Mouse (Mus musculus) gastrocnemius, adult 8-10 months (tissue): ENCODE measurements around the gene Trpt1. TPM values are rescaled to one million over a fixed set of nuclear protein-coding genes. Genes with fewer than 3 reads are reported as not detected.
A peak's percentile ranks its signal among the peaks of the same experiment; 100 is the strongest.
"Not testable (repeated sequence)": the region's sequence is repeated elsewhere in the genome, so short reads cannot be mapped to it uniquely, and the experiment has no call there.

Source experiments
- DNase-seq, 2 experiments: peaks; one replicate each; pipeline ENCODE4 v3.0.0; 2022; ENCODE audit warnings: low spot score in 2 of 2
- total RNA-seq, 4 experiments: library from RNA; stranded (reverse); gene quantifications; 2 replicates each; pipeline ENCODE4 v1.2.4; 2022

Trpt1 gene
- total RNA-seq, 4 experiments from 2014 or later: 20.8 to 31.7 (median 23.7) TPM

DNA sequence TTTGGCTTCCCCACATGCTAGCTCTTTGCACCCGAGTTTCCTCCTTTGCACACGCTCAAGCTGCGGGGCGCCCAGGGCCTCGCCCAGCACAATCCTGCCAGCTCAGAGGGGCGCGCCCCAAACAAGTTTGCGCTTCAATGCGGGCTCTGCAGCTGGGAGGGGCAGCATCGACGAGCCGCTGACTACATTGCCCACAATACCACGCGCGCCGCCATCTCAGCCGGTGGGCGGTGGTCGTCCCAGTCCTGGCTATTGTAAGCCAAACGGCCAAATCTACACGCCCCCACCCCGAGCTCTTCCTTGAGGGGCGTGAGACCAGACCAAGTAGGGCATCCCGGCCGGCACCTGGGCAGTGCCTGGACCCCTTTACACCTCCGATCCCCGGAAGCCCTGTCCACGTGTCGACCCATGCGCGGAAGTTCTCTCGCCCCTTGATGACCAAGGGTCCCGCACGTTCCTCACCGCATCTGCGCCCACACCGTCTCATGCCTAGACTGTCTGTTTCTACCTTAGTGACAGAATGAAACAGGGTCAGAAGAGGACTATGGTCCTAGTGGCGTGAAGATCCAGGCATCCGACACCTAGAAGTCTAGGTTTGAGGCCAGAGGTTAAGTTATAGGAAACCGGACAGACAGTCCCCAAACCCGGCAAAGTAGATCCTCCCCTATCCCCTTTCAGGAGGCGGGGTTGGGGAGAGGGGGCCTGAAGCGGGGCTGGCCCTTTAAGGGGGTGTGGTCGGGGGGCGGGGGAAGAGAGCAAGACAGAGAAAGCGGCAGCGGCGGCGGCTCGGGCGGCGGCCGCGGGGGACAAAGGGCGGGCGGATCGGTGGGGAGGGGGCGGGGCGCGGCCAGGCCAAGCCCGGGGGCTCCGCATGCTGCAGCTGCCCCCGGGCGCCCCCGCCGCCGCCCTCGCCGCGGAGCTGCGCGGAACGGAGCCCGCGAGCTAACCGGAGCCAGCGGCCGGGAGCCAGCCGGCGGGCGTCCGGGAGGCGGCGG is 21.4 kb upstream of the Trpt1 start, which contains the start of gene Ppp1r14b:
Ppp1r14b (plus strand) TSS at position 758 of the 995 bp plus-strand sequence.
- DNase-seq: peak; percentile 64 to 70

DNA sequence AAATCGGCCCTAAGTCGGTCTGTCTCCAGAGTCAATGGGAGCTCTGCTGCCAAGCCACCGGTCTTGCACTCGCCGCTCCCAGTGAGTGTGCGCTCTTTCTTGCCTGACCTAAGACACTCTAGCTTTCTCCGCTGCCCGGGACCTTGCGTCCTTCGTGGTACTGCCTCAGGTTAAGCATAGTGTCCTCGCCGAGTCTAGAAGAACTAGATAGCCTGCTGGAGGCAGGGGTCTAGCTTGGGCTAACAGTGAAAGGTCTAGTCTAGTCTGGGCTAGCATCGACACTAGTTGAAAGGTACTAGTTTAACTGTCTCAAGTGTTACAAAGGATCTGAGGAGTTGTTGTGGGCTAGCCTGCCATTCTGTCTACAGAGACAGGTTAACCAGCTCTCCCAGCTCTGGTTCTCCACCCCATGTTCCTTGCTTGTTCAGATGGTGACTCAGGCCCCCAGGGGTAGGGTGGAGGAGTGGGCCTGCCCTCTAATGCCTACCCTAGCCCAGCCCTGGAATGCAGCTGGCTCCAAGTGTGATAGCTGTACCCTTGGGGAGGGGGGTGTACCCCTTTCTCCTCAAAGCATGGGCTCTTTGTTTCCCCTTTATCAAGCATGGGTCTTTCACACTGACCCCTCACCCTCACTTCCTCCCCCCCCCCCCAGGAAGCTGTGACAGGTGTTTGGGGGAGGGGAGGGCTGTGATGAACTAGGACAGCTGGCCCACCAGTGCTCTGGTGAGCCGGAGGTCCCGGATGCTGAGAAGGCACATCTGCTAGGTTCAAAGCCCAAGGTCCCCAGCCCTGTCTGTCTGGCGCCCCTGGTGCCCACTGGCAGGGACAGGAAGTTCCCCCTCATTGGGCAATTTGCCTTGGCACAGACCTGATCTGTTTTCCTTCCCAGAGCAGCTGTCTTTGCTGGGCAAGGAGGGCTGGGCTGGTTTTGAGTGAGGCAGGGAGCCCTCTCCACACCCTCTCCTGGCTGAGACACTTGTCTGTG is 20.1 kb upstream of the Trpt1 start, which contains the start of gene Plcb3:
Plcb3 (minus strand) TSS at position 934 of the 985 bp plus-strand sequence.
- DNase-seq: peak; percentile 73 to 79

DNA sequence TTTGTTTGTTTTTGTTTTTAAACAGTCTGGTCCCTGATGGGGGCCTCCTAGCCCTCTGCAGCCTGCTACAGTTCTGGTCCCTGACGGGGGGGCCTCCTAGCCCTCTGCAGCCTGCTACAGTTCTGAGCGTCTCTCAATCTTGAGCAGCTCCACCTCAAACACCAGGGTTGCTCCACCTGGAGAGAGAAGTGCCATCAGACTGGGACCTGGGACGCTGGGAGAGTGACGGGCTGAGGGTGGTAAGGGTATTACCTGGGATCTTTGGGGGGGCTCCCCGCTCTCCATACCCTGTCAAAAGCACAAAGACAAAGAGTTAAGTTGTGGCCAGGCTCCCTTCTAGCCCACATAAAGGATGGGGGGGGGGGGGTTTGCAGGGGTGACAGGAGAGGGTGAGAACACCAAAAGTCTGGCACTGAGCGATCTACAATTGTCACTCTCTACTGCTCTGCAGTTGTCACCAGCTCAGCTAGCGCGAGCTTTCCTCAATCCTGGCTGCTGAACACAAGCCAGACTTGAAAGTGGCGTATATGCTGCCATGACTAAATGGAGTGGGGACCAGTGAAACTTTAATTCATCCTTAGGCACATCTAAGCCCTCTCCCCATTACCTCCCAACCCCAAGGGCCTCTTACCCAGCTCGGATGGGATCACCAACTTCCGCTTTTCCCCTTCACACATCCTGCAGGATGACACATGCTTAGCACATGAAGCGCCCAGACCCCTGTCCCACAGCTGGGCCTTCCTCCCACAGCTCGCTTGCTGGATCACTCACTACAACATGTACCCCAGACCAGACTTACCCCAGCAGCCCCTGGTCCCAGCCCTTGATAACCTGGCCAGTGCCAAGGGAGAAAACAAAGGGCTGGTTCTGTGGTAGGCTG is 17.9 kb upstream of the Trpt1 start:
- no peak for DNase-seq

DNA sequence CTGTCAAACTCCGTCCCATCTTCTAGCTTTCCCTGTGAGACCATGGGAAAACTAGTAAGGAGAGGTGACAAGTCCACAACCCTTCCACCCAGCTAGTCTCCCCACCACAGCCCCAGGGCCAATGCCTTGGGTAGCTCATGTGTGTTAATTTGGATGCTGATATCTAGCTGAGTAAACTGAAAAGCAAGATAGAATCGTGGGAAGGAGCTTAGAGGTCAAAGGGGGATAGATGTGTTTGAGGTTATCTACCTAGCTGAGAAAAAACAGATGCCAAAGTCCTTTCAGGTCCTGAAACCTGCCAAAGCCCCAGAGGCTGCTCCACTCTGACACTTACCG is 17.3 kb upstream of the Trpt1 start:
- no peak for DNase-seq

DNA sequence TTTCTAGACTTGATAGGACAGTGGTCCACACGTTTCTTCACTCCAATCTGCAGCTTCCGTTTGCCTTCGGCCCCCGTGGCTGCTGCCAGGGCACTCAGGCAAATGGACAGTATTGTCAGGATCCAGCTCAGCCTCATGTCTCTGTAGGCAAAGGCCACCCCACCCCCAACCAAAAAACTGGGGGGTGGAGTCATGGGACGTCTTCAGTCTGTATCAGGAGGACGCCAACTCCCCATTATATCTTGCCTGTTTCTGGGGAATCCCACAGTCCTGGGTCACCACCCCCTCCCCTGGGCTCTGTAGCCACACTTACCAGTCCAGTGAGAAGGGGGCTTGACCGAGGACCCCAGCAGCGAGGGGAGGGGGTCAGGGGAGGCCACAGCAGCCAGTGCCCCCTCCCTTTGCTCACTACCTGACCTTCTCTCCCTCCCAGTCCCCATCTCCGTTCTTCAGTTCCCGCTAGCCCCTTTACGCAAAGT is 16.9 kb upstream of the Trpt1 start:
- DNase-seq: peak; percentile 37 to 49

DNA sequence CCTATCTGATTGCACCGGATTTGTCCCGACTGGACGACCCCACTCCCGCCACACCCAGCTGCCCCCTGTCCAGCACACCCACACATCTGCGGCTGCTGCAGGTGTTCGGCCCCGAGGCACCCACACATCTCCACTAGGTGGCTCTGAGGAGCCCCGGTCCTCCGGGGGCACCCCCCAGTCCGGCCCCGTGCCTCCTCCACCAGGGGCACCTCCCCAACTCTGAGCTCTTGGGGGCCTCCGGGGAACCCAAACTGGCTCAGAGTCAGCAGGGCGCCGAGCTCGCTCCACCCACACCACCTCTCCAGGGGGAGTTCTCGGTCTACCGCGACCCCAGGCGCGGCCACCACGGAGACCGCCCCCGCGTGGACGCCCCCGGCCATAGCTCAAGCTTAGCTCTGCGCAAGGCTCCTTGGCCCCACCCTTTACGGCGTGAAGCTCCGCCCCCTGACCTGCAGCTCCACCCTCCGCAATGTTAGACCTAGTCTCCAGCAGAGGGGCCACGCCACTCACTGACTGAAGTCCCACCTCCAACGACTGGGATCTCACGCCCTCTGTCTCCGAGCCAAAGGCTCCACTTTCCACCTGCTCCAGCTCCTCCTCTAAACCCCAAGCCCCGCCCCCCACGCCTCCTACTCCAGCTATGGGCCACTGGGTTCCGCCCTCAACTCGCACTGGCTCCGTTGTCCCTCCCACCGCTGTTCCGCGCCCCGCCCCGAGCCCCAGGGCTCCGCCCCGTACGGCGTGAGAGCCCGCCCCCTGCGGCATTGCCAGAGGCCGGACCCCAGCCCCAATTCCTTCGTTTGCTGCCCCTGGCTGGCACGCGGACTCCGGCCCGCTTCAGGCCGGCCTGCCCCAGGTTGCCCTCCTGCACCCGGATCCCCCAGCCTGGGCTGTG is 16.2 kb upstream of the Trpt1 start:
- peak; percentile 100 for DNase-seq

DNA sequence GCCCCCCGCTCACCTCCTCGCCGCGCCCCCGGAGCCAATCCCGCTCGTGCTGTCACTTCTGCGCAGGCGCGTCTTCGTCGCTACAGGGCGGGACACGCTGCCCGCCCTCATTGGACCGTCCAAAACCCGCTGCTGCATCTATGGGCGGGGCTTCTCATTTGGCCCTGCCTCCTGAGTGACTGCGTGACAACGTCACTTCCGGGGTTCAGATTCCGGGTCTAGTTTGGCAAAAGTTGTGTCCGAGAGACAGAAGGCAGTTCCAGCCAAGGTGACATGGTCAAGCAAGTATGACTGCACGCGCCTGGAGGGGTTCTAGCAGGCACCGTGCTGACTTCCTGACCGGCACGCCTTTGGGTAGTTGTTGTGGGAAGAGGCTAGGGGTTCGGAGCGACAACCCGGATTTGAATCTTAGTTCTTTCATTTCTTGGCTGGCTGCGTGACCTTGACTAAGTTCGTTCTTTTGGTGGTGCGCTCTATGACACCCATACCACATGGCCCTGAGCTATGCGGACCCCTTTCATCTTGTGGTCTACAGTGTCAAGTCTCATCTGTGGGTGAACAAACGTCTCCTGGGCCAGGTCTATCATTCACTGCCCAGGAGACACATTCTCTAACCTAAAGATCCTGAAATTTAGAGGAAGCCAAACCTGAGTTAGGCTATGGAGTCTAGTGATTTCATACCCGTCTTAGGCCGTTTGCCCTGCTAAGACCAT is 15.4 kb upstream of the Trpt1 start, which contains the start of gene Fkbp2:
Fkbp2 (minus strand) TSS at position 121 of the 713 bp plus-strand sequence.
- DNase-seq: peak; percentile 98 to 99

DNA sequence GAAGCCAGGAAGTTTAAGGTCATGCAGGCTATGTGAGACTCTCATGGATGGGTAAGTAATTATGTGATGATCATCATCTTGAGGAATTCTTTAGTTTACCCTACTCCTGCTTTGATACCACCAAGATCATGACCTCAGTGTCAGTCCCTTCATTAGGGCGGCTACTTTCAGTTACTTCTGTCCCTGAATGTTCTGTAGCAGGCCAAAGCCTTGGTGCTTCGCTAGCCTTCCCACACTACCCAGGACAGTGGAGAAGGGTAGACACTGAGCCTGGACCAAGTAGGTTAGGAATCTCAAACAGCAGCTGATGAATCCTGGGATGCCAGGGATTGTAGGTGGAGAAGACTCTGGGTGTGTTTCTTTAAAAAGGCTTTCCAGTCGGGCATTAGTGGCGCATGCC is 14.5 kb upstream of the Trpt1 start:
- DNase-seq: no peak

DNA sequence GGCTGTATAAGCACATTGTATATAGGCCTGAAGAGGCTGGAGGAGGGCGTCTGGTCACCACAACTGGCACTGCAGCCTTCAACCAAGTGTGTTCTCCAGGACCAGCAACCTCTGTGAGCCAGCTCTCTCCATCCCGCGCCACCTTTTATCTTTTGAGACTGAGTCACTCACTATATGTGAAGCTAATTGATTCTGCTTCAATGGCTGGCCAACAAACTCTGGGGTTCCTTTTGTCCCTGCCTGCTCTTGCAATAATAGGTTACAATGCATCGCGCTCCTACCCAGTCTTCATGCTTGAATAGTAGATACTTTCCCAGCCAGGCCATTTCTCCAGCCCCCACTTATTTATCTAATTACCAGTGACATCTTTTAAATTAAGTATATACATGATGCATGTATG is 12.3 kb upstream of the Trpt1 start:
- no peak for DNase-seq

DNA sequence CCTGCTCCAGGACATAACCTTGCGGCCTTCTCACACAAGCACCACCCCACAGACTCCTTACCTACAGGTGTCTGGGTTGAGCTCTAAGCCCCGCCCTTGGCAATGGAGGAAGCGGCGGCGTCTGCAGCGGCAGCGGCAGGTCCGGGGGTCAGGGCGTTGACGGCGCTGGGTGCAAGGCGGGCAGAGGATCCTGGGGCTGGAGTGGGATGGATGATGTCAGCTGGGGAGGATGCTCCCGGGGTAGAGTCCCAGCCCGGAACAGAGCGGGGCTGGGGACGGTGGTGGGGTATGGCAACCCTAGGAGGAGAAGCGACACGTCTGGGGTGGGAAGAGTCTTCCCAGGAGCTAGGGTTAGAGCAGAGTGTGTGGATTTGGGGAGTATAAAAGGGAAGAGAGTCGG is 10.6 kb upstream of the Trpt1 start:
- no peak for DNase-seq

DNA sequence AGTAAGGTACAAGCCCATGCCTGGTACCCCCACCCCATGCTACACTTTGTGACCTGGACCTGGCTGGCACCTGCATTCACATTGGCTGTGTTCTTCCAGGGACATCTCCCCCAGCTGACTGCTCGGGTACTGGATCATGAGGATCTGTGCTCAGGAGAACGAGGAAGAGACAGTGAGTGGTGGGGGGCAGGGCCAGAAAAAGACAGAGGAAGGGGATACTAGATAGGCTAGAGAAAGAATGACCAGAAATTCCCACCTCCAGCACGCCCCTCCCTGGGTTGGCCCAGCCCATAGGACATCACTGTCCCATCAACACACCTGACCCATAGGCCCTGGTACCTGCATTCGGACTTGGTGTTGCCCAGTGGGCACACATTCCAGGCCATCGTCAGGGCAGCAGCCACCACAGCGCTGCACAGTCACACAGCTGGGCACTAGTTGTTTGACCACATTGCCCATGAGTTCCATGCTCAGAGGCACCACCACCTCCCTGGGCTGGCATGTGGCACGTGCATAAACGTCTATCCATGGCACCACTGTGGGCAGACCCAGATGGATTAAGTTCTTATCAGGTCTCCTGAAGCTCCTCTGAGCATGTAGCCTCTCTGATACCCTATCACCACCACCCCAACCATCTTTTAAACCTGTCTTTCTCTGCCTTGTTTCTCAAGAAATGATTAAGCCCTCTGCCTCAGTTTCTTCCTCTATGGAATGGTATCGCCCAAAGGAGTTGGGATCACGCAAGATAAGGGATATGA is 9.8 kb upstream of the Trpt1 start:
- no peak for DNase-seq

DNA sequence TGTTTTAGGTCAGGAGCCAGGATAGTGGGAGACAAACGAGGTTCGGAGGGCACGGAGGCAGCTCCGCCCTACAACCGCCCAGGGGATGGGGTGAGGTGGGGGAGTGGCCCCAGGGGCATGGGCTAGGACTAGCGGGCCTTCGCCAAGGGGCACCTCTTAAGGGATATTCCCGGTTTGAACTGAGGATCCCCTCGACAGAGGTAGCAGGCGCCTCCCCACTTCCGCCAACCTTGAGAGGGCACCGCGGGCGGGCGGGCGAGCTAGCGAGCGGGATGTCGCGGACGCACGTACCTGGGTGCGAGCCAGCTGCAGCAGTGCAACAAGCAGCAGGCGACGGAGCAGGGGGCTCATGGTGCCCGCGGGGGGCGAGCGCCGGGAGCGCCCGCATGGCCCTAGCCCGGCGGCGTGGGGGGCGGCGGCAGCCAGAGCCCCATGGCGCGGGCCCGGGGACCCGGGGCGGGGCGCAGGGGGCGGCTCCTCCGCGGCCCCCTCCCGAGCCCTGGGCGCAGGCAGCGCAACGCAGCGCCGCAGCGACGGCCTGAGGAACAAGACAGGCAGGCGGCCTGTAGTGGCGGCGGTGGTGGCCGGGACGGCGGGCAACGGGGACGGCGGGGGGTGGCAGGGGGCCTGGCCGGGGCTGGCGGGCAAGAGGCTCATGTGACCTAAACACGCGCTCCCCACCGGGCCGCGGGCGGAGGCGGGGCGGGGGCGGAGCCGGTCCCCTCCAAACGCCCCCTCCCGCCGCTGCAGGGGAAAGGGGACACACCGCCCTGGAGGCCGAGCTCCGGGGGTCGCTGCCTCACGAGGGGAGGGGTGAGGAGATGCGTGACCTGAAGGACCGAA is 8.6 kb upstream of the Trpt1 start, which contains the start of gene Vegfb:
Vegfb (minus strand) TSS at position 591 of the 843 bp plus-strand sequence.
- DNase-seq: peak; percentile 48 to 60

DNA sequence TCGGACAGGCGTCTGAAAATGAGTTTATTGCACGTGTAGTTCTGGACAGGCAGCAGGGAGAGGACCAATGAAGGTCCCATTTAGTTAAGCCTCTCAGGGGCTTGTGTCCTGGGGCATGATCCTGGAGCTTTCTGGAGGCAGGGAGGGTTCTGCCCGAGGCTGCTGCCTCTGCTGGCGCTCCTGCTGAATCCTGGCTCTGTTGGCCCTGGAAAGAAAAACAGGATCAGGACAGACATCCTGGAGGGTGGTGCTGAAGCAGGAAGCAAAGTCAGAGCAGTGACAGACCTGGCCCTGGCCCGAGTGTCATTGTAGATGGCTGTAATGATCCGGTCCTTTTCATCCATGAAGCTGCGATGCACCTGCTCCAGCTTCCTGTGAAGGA is 8.0 kb upstream of the Trpt1 start:
- no peak for DNase-seq

DNA sequence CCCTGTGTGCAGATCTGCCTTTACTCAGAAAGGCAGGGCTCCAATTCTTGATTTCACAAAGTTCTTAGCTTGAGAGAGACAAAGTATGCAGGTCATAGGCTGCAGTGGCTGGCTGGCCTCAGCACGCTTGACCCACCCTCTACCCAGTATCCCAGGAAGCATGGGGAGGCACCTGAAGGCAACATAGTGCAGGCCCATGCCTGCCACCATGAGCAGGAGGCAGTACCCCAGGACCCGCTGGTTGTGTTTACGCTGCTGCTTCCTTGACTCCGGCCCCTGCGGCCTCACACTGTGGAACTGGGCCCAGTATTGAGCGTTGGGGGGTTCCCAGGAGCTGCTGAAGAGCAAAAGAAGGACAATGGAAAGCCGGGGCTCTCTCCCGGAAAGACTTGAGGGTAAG is 6.7 kb upstream of the Trpt1 start:
- no peak for DNase-seq

DNA sequence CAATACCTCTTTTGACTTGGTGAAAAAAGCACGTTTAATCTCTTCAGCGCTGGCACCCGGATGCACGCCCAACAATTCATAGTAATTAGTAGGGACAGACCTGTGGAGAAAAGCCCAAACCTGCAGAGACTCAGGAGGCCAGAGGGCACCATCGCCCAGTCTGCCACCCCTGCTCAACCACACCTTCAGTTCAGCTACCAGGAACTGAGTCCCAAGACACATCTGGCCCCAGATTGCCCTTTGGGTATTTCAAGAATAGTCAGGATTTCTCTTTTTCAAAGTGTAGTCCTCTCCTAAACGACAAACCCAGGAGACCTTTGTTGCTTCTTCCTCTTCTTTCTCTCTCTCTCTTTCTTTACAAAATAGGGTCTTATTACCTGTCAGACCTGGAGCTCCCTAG is 5.2 kb upstream of the Trpt1 start:
- DNase-seq: no peak

DNA sequence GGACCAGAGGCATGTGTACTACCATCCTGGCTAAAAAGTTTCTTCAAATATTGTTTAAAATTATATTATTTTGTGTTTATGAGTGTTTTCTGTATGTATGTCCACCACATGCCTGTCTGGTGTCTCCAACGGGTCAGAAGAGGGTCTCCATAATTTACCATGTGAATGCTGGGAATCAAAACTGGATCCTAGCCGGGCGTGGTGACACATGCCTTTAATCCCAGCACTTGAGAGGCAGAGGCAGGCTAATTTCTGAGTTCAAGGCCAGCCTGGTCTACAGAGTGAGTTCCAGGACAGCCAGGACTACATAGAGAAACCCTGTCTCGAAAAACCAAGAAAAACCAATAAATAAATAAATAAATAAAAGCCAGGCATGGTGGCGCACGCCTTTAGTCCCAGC is 4.8 kb upstream of the Trpt1 start:
- DNase-seq: not testable (repeated sequence)
